Mouse (Mus musculus): ENCODE measurements around the gene Cdc42bpg. TPM values are rescaled to one million over a fixed set of nuclear protein-coding genes. Genes with fewer than 3 reads are reported as not detected.

Gene Cdc42bpg
- polyA plus RNA-seq, 1 experiment from 2014 or later, result 1.8 TPM

DNA sequence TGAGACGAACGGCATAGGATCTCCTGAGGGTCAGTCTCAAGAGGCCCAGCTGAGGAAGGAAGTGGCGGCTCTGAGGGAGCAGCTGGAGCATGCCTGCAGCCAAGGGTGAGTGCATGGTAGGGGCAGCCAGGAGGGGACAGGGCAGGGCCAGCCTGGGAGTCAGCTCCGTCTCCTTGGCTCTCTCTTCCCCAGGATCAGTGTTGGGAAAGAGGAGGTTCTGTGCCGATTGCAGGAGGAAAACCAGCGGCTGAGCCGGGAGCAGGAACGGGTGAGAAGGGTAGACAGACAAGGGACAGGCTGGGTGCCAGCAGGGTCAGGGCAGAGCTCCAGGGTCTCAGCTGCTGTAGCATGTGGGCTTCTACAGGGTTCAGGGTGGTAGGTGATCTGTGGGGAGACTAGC is 8.3 kb downstream of the Cdc42bpg start:
- no peaks in the 10 kb centered on the region for H3K9me3 ChIP-seq (ENCODE audit: control insufficient read depth)
- H3K27me3 ChIP-seq (replicated peaks; ENCODE audit: control insufficient read depth, insufficient read depth, low read length), result no peaks in the 10 kb centered on the region
- no peak for ATAC-seq
- H3K4me3 ChIP-seq (ENCODE audit: low read depth, low read length), result no peak overlapping the region
- no peak overlapping the region for H3K4me2 ChIP-seq (replicated peaks; ENCODE audit: low read depth)
- H3K9ac ChIP-seq (ENCODE audit: low read depth, low read length), result no peak overlapping the region
- H3K27ac ChIP-seq (ENCODE audit: low read depth, low read length), result no peak overlapping the region
- TF ChIP-seq CTCF (IDR thresholded peaks at IDR 0.05; ENCODE audit: low read depth), result no peak
- peaks cover 96% of the 10 kb centered on the region for H3K36me3 ChIP-seq (ENCODE audit: control insufficient read depth, insufficient read depth)
- WGBS, result 75% methylated on average over 8 of the region's 8 CpGs
- H3K4me1 ChIP-seq (replicated peaks; ENCODE audit: control insufficient read depth, insufficient read depth, low read length), result no peaks in the 10 kb centered on the region

- no peak for ATAC-seq
- no peak overlapping the region for H3K4me3 ChIP-seq (ENCODE audit: low read depth, low read length)
- H3K27me3 ChIP-seq (replicated peaks; ENCODE audit: control insufficient read depth, insufficient read depth, low read length), result no peaks in the 10 kb centered on the region
- H3K36me3 ChIP-seq (ENCODE audit: control insufficient read depth, insufficient read depth), result peaks cover 98% of the 10 kb centered on the region
- no peaks in the 10 kb centered on the region for H3K9me3 ChIP-seq (ENCODE audit: control insufficient read depth)
- H3K4me1 ChIP-seq (replicated peaks; ENCODE audit: control insufficient read depth, insufficient read depth, low read length), result no peaks in the 10 kb centered on the region
- H3K9ac ChIP-seq (ENCODE audit: low read depth, low read length), result no peak overlapping the region
- 80% methylated on average over 13 of the region's 14 CpGs for WGBS
- no peak for TF ChIP-seq CTCF (IDR thresholded peaks at IDR 0.05; ENCODE audit: low read depth)
- H3K27ac ChIP-seq (ENCODE audit: low read depth, low read length), result no peak overlapping the region
- H3K4me2 ChIP-seq (replicated peaks; ENCODE audit: low read depth), result no peak overlapping the region
Measured at GRCm38 (mm10) chr19:6315573-6315972, 9.3 kb downstream of the Cdc42bpg start.

GRCm38 (mm10) chr19:6318145-6318544 is 11.9 kb downstream of the Cdc42bpg start:
- 87% methylated on average over 12 of the region's 12 CpGs for WGBS
- Histone ChIP-seq H3K4me3 (ENCODE audit: low read depth, low read length) (no peak overlapping the region), H3K9me3 (ENCODE audit: control insufficient read depth) (no peaks in the 10 kb centered on the region), H3K27ac (ENCODE audit: low read depth, low read length) (no peak overlapping the region), H3K4me2 (replicated peaks; ENCODE audit: low read depth) (no peak overlapping the region), H3K36me3 (ENCODE audit: control insufficient read depth, insufficient read depth) (peaks cover 100% of the 10 kb centered on the region), H3K9ac (ENCODE audit: low read depth, low read length) (no peak overlapping the region), H3K27me3 (replicated peaks; ENCODE audit: control insufficient read depth, insufficient read depth, low read length) (no peaks in the 10 kb centered on the region), H3K4me1 (replicated peaks; ENCODE audit: control insufficient read depth, insufficient read depth, low read length) (no peaks in the 10 kb centered on the region)
- ATAC-seq, result no peak
- TF ChIP-seq CTCF (IDR thresholded peaks at IDR 0.05; ENCODE audit: low read depth), result no peak

- no peaks in the 10 kb centered on the region for H3K4me1 ChIP-seq (replicated peaks; ENCODE audit: control insufficient read depth, insufficient read depth, low read length)
- no peak overlapping the region for H3K4me2 ChIP-seq (replicated peaks; ENCODE audit: low read depth)
- H3K9ac ChIP-seq (ENCODE audit: low read depth, low read length), result no peak overlapping the region
- no peaks in the 10 kb centered on the region for H3K27me3 ChIP-seq (replicated peaks; ENCODE audit: control insufficient read depth, insufficient read depth, low read length)
- peaks cover 100% of the 10 kb centered on the region for H3K36me3 ChIP-seq (ENCODE audit: control insufficient read depth, insufficient read depth)
- no peak for ATAC-seq
- 61% methylated on average over 8 of the region's 8 CpGs for WGBS
- H3K4me3 ChIP-seq (ENCODE audit: low read depth, low read length), result no peak overlapping the region
- TF ChIP-seq CTCF (IDR thresholded peaks at IDR 0.05; ENCODE audit: low read depth), result no peak
- H3K9me3 ChIP-seq (ENCODE audit: control insufficient read depth), result no peaks in the 10 kb centered on the region
- no peak overlapping the region for H3K27ac ChIP-seq (ENCODE audit: low read depth, low read length)
Measured at GRCm38 (mm10) chr19:6321358-6321757, 15.1 kb downstream of the Cdc42bpg start.

DNA sequence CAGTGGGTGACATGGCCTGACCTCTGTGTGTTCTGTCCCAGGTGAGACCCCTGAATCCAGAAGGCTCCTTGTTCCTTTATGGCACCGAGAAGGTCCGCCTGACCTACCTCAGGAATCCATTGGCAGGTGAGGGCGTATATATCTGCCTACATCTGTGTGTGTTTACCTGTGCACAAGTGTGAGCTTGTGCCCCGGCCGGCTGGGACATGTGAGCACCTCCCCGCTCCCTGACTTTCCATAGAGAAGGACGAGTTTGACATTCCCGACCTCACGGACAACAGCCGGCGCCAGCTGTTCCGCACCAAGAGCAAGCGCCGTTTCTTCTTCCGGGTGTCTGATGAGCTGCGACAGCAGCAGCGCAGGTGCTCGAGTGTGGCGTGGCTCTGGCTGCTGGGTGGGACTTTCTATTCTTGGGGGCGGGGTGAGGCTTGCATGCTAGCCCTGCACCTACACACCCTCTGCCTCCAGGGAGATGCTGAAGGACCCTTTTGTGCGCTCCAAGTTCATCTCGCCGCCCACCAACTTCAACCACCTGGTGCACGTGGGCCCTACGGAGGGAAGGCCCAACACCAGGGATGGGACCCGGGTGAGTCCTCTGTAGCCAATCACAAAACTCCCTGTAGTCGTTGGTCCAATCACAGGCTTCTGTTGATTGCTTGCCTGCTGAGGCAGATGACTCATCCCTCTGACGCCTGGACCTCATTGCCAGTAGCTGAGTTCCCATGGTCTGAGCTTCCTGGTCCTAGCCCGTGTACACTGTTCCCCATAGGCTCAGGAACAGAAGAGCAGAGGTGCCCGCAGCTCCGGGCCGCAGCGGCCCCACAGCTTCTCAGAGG is 15.7 kb downstream of the Cdc42bpg start:
- Histone ChIP-seq H3K9ac (ENCODE audit: low read depth, low read length) (no peak overlapping the region), H3K36me3 (ENCODE audit: control insufficient read depth, insufficient read depth) (peaks cover 93% of the 10 kb centered on the region), H3K27ac (ENCODE audit: low read depth, low read length) (no peak overlapping the region), H3K27me3 (replicated peaks; ENCODE audit: control insufficient read depth, insufficient read depth, low read length) (no peaks in the 10 kb centered on the region), H3K4me3 (ENCODE audit: low read depth, low read length) (no peak overlapping the region), H3K9me3 (ENCODE audit: control insufficient read depth) (no peaks in the 10 kb centered on the region), H3K4me2 (replicated peaks; ENCODE audit: low read depth) (no peak overlapping the region), H3K4me1 (replicated peaks; ENCODE audit: control insufficient read depth, insufficient read depth, low read length) (no peaks in the 10 kb centered on the region)
- TF ChIP-seq CTCF (IDR thresholded peaks at IDR 0.05; ENCODE audit: low read depth), result no peak
- 66% methylated on average over 33 of the region's 33 CpGs for WGBS
- peak; percentile 67 for ATAC-seq

GRCm38 (mm10) chr19:6324751-6325150 is 18.5 kb downstream of the Cdc42bpg start:
- Histone ChIP-seq H3K36me3 (ENCODE audit: control insufficient read depth, insufficient read depth) (peaks cover 66% of the 10 kb centered on the region), H3K9me3 (ENCODE audit: control insufficient read depth) (no peaks in the 10 kb centered on the region), H3K4me2 (replicated peaks; ENCODE audit: low read depth) (no peak overlapping the region), H3K4me3 (ENCODE audit: low read depth, low read length) (no peak overlapping the region), H3K9ac (ENCODE audit: low read depth, low read length) (no peak overlapping the region), H3K27me3 (replicated peaks; ENCODE audit: control insufficient read depth, insufficient read depth, low read length) (no peaks in the 10 kb centered on the region), H3K27ac (ENCODE audit: low read depth, low read length) (no peak overlapping the region), H3K4me1 (replicated peaks; ENCODE audit: control insufficient read depth, insufficient read depth, low read length) (no peaks in the 10 kb centered on the region)
- WGBS, result 88% methylated on average over 9 of the region's 9 CpGs
- TF ChIP-seq CTCF (IDR thresholded peaks at IDR 0.05; ENCODE audit: low read depth), result no peak
- no peak for ATAC-seq

Data from intestine, postnatal 0 days (tissue).